Mouse (Mus musculus) midbrain, embryonic 14.5 days (tissue): Measurements from ENCODE around the gene Nt5dc2. TPM values are rescaled to one million over a fixed set of nuclear protein-coding genes. Genes with fewer than 3 reads are reported as not detected.

Experiments
- ATAC-seq: fragments of 200-750 bp; cut with Nextera tagmentation; 2 replicates; pipeline ENCODE4 v1.8.0; 2017; ENCODE audit warnings: moderate number of reproducible peaks, moderate library complexity; ENCODE audit not compliant: low FRiP score, low TSS enrichment
- DNase-seq: peaks from one replicate; pipeline ENCODE4 v3.0.0-alpha.2; 2015
- H3K27ac ChIP-seq: fragments of 300-500 bp; sonication (generic); replicated peaks from 2 replicates; pipeline ENCODE4 v1.5.1; 2014; ENCODE audit warnings: mild to moderate bottlenecking, low read depth, low read length, moderate library complexity
- H3K27me3 ChIP-seq: fragments of 300-500 bp; sonication (generic); 2 replicates; pipeline ENCODE4 v1.6.1; 2014; ENCODE audit warnings: low read length, control low read depth, mixed read lengths; ENCODE audit not compliant: control insufficient read depth, insufficient read depth
- H3K36me3 ChIP-seq: fragments of 300-500 bp; sonication (generic); 2 replicates; pipeline ENCODE4 v1.6.1; 2014; ENCODE audit warnings: low read length, control low read depth; ENCODE audit not compliant: control insufficient read depth, insufficient read depth
- H3K4me1 ChIP-seq: fragments of 300-500 bp; sonication (generic); 2 replicates; pipeline ENCODE4 v1.6.1; 2014; ENCODE audit warnings: mild to moderate bottlenecking, antibody characterized with exemption, low read length, control low read depth; ENCODE audit not compliant: control insufficient read depth, insufficient read depth
- H3K4me2 ChIP-seq: fragments of 300-500 bp; sonication (generic); 2 replicates; pipeline ENCODE4 v1.6.1; 2014; ENCODE audit warnings: mild to moderate bottlenecking, low read length, moderate library complexity
- H3K4me3 ChIP-seq: fragments of 300-500 bp; sonication (generic); replicated peaks from 2 replicates; pipeline ENCODE4 v1.5.1; 2014; ENCODE audit warnings: low read depth, low read length
- H3K9ac ChIP-seq: fragments of 300-500 bp; sonication (generic); replicated peaks from 2 replicates; pipeline ENCODE4 v1.6.1; 2014; ENCODE audit warnings: mild to moderate bottlenecking, low read length, moderate library complexity
- H3K9me3 ChIP-seq: fragments of 300-500 bp; sonication (generic); 2 replicates; pipeline ENCODE4 v1.6.1; 2016; ENCODE audit warnings: low read length, control low read depth, mixed read lengths; ENCODE audit not compliant: control insufficient read depth
- WGBS: fragments of 180-500 bp; shearing (Covaris S2); extraction: QIAGEN DNeasy Blood & Tissue Kit; methylation state at CpG from one replicate; pipeline ENCODE4 v1.1.7; 2014; 5-methylcytosine and 5-hydroxymethylcytosine counted together
- polyA plus RNA-seq: library from polyadenylated mRNA; unstranded; fragments of >200 nt; fragmentation: Nextera tagmentation; extraction: Ambion mirVana; gene quantifications from 2 replicates; pipeline ENCODE4 v1.2.1, GENCODE M21; 2014

Nt5dc2 gene
- polyA plus RNA-seq, 1 experiment from 2014 or later = 284 TPM

DNA sequence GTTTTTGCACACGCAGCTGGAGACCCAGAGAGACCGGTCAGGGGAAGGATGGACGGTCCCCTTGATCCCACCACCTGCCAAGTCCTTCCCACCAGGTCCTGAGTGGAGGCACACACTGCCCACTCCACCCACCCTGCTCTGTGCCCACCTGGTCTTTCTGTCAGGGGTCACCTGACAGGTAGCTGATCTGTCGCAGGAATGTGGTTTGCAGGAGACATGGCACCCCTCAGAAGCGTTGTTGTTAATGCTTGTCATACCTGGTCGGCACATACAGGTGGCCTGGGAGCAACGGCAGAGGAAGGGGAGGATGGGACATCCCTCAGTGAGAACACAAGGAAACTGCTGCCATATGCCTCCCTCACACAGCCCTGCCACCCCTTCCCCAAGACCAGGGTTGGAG, 30.3 kb downstream of the Nt5dc2 start:
- DNase-seq (no peak), ATAC-seq (no peak)
- H3K4me3 ChIP-seq = no peak overlapping the region
- no peaks in the 10 kb centered on the region for H3K4me1 ChIP-seq
- no peak overlapping the region for H3K9ac ChIP-seq
- H3K36me3 ChIP-seq = no peaks in the 10 kb centered on the region
- H3K27me3 ChIP-seq = no peaks in the 10 kb centered on the region
- no peak overlapping the region for H3K4me2 ChIP-seq
- H3K9me3 ChIP-seq = no peaks in the 10 kb centered on the region
- H3K27ac ChIP-seq = no peak overlapping the region
- WGBS = 94% methylated on average over 7 of the region's 7 CpGs

DNA sequence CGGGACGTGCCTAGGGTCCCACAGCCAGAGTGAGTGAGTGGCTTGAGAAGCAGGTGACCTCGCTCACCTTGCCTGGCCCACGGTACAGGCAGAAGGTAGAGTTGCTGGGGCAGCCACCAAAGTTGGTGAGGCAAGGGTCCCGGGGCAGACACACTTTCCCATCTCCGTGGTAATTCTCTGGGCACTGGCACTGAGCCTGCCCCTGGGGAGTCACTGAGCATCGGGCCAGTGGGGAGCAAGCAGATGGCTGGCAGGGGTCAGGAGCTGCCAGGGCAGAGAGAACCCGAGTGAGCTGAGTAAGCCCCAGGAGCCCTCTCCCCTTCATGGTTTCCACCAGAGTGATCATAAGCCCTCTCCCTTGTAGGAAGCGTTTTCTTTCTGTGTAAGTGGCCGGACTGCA, 30.8 kb downstream of the Nt5dc2 start:
- Histone ChIP-seq H3K9ac (no peak overlapping the region), H3K9me3 (no peaks in the 10 kb centered on the region), H3K4me3 (no peak overlapping the region), H3K4me2 (no peak overlapping the region), H3K27ac (no peak overlapping the region), H3K36me3 (no peaks in the 10 kb centered on the region), H3K27me3 (no peaks in the 10 kb centered on the region), H3K4me1 (no peaks in the 10 kb centered on the region)
- WGBS = 65% methylated on average over 10 of the region's 10 CpGs
- ATAC-seq = no peak
- no peak for DNase-seq

DNA sequence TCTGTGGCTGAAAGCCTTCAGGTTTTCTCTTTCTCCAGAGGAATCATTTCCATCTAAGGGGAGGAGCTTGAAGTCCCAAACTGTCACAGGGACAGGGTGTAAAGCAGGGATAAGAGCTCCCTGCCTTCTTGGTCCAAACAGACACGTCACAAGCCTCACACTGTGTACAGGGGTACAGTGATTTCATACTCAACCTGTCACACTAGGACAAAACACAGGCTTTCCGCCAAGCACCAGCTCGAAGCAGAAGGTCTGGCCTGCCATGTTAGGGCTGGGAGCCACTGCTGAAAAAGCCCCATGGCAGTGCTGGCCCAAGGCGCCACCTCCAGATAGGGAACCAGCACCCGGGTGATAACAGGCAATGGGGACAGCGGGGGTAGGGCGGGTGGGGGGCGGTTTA, 33.2 kb downstream of the Nt5dc2 start:
- no peak for ATAC-seq

DNA sequence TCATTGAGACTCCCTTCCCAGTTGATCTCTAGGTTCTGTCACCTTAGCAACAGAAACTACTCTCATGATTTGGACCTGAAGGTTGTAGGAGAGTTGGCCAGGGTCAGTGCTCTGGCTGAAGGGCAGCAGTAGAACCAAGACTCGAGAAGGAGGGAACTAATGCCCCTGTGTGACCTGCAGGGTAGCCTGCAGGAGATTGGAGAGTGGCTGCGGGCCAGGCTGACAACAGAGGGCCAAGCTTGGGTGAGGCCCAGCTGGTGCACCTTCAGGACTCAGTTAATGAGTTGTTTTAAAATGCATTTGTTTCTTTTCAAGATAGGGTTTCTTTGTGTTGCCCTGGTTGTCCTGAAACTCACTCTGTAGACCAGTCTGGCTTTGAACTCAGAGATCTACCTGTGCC, 34.2 kb downstream of the Nt5dc2 start:
- no peaks in the 10 kb centered on the region for H3K9me3 ChIP-seq
- WGBS = 79% methylated on average over 2 of the region's 2 CpGs
- no peak overlapping the region for H3K4me3 ChIP-seq

More for the DNA sequence above, 33.2 kb downstream of the Nt5dc2 start:
- WGBS = 84% methylated on average over 8 of the region's 8 CpGs
- Histone ChIP-seq H3K9ac (no peak overlapping the region), H3K4me2 (no peak overlapping the region), H3K4me1 (no peaks in the 10 kb centered on the region), H3K27me3 (no peaks in the 10 kb centered on the region), H3K36me3 (no peaks in the 10 kb centered on the region), H3K27ac (no peak overlapping the region), H3K4me3 (no peak overlapping the region), H3K9me3 (no peaks in the 10 kb centered on the region)
- DNase-seq = no peak

DNA sequence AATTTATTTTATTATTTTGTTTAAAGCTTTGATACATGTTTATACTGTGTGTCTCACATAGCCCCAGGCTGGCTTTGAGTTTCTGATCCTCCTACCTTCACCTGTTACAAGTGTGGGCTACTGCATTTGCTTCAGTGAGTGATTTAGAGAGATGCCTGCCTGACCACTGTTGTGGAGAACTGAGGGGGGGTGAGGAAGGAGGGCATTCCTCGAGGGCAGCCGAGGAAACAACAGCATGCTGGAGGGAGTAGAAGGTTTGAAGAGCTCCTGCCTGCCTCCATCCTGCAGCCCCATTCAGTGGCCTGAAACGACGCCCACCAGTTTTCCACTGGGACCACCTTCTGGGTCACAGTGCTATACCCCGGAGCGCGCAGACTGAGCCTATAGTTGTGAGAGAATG, 34.6 kb downstream of the Nt5dc2 start:
- 51% methylated on average over 7 of the region's 7 CpGs for WGBS
- Histone ChIP-seq H3K4me1 (no peaks in the 10 kb centered on the region), H3K4me3 (no peak overlapping the region), H3K9ac (no peak overlapping the region), H3K27ac (no peak overlapping the region), H3K4me2 (no peak overlapping the region), H3K36me3 (peaks cover 6% of the 10 kb centered on the region), H3K9me3 (no peaks in the 10 kb centered on the region), H3K27me3 (no peaks in the 10 kb centered on the region)
- no peak for DNase-seq
- ATAC-seq = no peak

More for the DNA sequence above, 34.2 kb downstream of the Nt5dc2 start:
- no peak overlapping the region for H3K4me2 ChIP-seq
- ATAC-seq = no peak
- H3K9ac ChIP-seq = no peak overlapping the region
- no peaks in the 10 kb centered on the region for H3K27me3 ChIP-seq
- H3K4me1 ChIP-seq = no peaks in the 10 kb centered on the region
- no peak for DNase-seq
- no peak overlapping the region for H3K27ac ChIP-seq
- peaks cover 2% of the 10 kb centered on the region for H3K36me3 ChIP-seq

DNA sequence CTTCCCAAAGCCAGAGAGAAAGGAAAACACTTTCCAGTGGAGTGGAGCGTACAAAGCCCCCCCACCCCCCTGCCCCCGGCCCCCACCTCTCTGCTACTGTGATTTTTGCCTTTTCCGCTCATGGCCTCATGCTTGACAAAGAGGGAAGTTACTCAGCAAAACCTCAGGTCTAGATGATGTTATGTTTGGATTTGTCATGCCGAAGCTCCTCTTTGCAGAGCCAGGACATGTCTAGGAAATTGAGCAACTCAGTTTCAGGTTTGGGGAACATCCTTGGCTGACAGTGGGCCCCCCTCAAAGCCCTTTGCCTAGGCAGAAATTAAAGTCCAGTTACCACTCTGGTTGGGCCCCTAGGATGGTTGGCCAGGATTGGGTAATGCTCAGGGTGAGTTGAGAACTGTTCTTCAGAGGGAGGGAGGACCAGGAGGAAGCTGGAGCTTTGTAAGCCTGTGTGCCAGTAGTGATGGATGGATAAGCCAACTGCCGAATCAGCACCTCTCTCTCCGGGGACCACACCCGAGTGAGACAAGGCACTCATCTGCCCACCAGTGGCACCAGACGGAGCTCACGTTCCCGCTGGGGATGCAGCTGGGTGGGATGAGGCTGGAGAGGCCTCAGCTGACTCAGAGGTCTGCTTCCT, 35.3 kb downstream of the Nt5dc2 start:
- H3K4me3 ChIP-seq = no peak overlapping the region
- H3K9me3 ChIP-seq = no peaks in the 10 kb centered on the region
- ATAC-seq (no peak), DNase-seq (no peak)
- no peak overlapping the region for H3K27ac ChIP-seq
- 0 out of 2 replicates have a peak overlapping the region, but pooled peaks have one; percentile 7 for H3K9ac ChIP-seq
- WGBS = 73% methylated on average over 10 of the region's 10 CpGs
- H3K4me2 ChIP-seq = no peak overlapping the region
- no peaks in the 10 kb centered on the region for H3K27me3 ChIP-seq
- H3K36me3 ChIP-seq = peaks cover 13% of the 10 kb centered on the region
- no peaks in the 10 kb centered on the region for H3K4me1 ChIP-seq

DNA sequence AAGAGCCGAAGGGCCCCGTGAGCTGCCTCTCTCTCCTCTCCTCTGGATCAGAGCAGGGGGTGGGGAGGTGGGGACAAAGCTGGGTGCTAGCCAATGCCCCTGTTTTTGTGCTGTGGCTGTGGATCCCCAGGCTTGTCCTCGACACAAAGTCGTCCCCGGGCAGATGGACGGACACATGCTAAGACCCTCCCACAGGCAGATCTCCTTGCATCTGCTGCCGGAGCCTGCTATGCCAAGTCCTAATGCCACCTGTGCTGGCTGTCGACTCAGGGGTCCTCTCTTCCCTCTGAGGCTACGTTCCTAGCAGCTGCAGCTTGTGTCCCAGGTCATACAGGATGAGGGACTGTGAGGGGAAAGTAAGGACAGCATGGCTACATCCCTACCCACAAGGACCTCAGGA, 36.0 kb downstream of the Nt5dc2 start:
- H3K4me2 ChIP-seq = no peak overlapping the region
- no peaks in the 10 kb centered on the region for H3K9me3 ChIP-seq
- H3K4me1 ChIP-seq = no peaks in the 10 kb centered on the region
- H3K27me3 ChIP-seq = no peaks in the 10 kb centered on the region
- H3K36me3 ChIP-seq = peaks cover 20% of the 10 kb centered on the region
- WGBS = 64% methylated on average over 9 of the region's 9 CpGs
- DNase-seq = no peak
- H3K4me3 ChIP-seq = no peak overlapping the region
- no peak overlapping the region for H3K27ac ChIP-seq
- no peak overlapping the region for H3K9ac ChIP-seq
- ATAC-seq = no peak

DNA sequence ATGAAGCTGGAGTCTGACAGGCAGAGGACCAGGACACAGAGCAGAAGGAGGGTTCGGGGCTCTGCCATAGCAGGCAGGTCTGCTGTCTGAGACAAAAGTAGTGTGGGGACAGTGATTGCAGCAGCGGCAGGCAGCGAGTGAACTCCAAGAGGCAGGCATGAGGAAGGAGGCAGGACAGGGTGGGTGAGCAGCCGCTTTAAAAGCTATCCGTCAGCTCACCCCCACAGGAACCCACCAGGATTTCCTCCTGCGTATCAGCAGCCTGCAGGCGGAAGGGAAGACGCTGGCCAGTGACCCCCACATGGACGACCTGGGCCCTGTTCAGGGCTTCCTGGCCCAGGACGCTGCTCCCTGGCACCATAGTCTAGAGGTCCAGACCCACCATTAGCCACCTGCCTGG, 37.6 kb downstream of the Nt5dc2 start, which contains the start of gene Stab1:
Gene Stab1 (minus strand): TSS at position 217 of the 400 bp plus-strand sequence.
- DNase-seq (no peak), ATAC-seq (no peak)
- Histone ChIP-seq H3K27ac (no peak within 1 kb of the TSS), H3K9me3 (no peaks in the 10 kb centered on the region), H3K4me2 (no peak within 1 kb of the TSS), H3K4me3 (no peak within 1 kb of the TSS), H3K4me1 (no peaks in the 10 kb centered on the region), H3K27me3 (no peaks in the 10 kb centered on the region), H3K36me3 (peaks cover 36% of the 10 kb centered on the region), H3K9ac (no peak within 1 kb of the TSS)
- 59% methylated on average over 10 of the region's 10 CpGs for WGBS

DNA sequence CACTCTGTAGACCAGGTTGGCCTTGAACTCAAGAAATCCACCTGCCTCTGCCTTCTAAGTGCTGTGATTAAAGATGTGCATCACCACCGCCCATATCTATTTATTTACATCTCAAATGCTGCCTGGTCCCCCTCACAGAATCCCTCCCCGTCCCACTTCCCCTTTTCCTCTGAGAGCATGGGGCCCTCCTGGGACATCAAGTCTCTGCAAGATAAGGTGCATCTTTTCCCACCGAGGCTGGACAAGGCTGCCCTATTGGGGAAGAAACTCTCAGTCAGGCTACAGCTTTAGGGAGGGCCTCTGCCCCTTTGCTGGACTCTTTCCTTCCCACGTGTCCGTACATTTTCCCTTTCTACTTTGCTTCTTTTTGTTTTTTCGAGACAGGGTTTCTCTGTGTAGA, 38.7 kb downstream of the Nt5dc2 start:
- Histone ChIP-seq H3K36me3 (peaks cover 47% of the 10 kb centered on the region), H3K4me2 (no peak overlapping the region), H3K9me3 (no peaks in the 10 kb centered on the region), H3K27ac (no peak overlapping the region), H3K4me3 (no peak overlapping the region), H3K4me1 (no peaks in the 10 kb centered on the region), H3K9ac (no peak overlapping the region), H3K27me3 (no peaks in the 10 kb centered on the region)
- DNase-seq (no peak), ATAC-seq (no peak)
- 86% methylated on average over 6 of the region's 6 CpGs for WGBS
